Mouse (Mus musculus) adrenal gland, postnatal 14 days (tissue): ENCODE data around the gene Baz1b. TPM values are rescaled to one million over a fixed set of nuclear protein-coding genes. Genes with fewer than 3 reads are reported as not detected.
A peak's percentile ranks its signal among the peaks of the same experiment; 100 is the strongest.

Experiments
- DNase-seq: peaks from one replicate; pipeline ENCODE4 v3.0.0; 2021; ENCODE audit warnings: mixed read lengths
- long read RNA-seq, 2 experiments: library from polyadenylated mRNA; stranded (forward); transcript quantifications; one replicate each; pipeline ENCODE4 v2.0.0; 2021
- total RNA-seq: library from RNA; stranded (reverse); gene quantifications from 2 replicates; pipeline ENCODE4 v1.2.3, GENCODE M21; 2021

Gene Baz1b
- 84.6 and 87.4 TPM in 2 replicates for total RNA-seq
- long read RNA-seq, experiment 1, full-length matches to known transcripts = 2 of 16 reads
- long read RNA-seq, experiment 1, partial matches to known transcripts = 11 of 16 reads
- long read RNA-seq, experiment 1, other reads (novel, unspliced or antisense) = 3 of 16 reads
- long read RNA-seq, experiment 2, full-length matches to known transcripts = 4 of 16 reads
- long read RNA-seq, experiment 2, partial matches to known transcripts = 7 of 16 reads
- long read RNA-seq, experiment 2, other reads (novel, unspliced or antisense) = 5 of 16 reads

- DNase-seq = peak; percentile 99
These were observed at the start of gene Baz1b for GRCm38 (mm10) chr5:135186621-135187348. TSS of gene Baz1b (plus strand) at chr5:135187264.

GRCm38 (mm10) chr5:135139881-135140280, 47.2 kb upstream of the Baz1b start:
- DNase-seq = no peak

GRCm38 (mm10) chr5:135144469-135144868, 42.6 kb upstream of the Baz1b start:
- DNase-seq = no peak

GRCm38 (mm10) chr5:135145532-135145931, 41.5 kb upstream of the Baz1b start:
- no peak for DNase-seq

GRCm38 (mm10) chr5:135145955-135146354, 41.1 kb upstream of the Baz1b start:
- DNase-seq = no peak

GRCm38 (mm10) chr5:135148715-135149052, 38.4 kb upstream of the Baz1b start:
- DNase-seq = no peak

GRCm38 (mm10) chr5:135149053-135149819, 37.8 kb upstream of the Baz1b start, which contains the start of gene Tbl2:
TSS of gene Tbl2 (plus strand) at chr5:135149657.
- DNase-seq = peak; percentile 99

- DNase-seq = no peak
These were observed 37.3 kb upstream of the Baz1b start for GRCm38 (mm10) chr5:135149820-135150178.

- no peak for DNase-seq
These were observed 30.6 kb upstream of the Baz1b start for GRCm38 (mm10) chr5:135156496-135156895.

- DNase-seq = peak; percentile 70
These were observed 25.8 kb upstream of the Baz1b start for GRCm38 (mm10) chr5:135161221-135161620.

GRCm38 (mm10) chr5:135161650-135162049, 25.4 kb upstream of the Baz1b start:
- DNase-seq = no peak

GRCm38 (mm10) chr5:135162361-135162760, 24.7 kb upstream of the Baz1b start:
- no peak for DNase-seq

- DNase-seq = no peak
These were observed 24.2 kb upstream of the Baz1b start for GRCm38 (mm10) chr5:135162821-135163220.

- DNase-seq = no peak
These were observed 20.2 kb upstream of the Baz1b start for GRCm38 (mm10) chr5:135166909-135167308.

- DNase-seq = no peak
These were observed 19.6 kb upstream of the Baz1b start for GRCm38 (mm10) chr5:135167469-135167868.

GRCm38 (mm10) chr5:135168063-135169062, 18.7 kb upstream of the Baz1b start, which contains the start of gene Bcl7b:
TSS of gene Bcl7b (plus strand) at chr5:135168283.
- DNase-seq = peak; percentile 98

GRCm38 (mm10) chr5:135169479-135169878, 17.6 kb upstream of the Baz1b start:
- no peak for DNase-seq

- DNase-seq = no peak
These were observed 15.3 kb upstream of the Baz1b start for GRCm38 (mm10) chr5:135171688-135172220.

- no peak for DNase-seq
These were observed 14.1 kb upstream of the Baz1b start for GRCm38 (mm10) chr5:135172986-135173385.

GRCm38 (mm10) chr5:135175086-135175485, 12.0 kb upstream of the Baz1b start:
- DNase-seq = no peak

- DNase-seq = no peak
These were observed 8.5 kb upstream of the Baz1b start for GRCm38 (mm10) chr5:135178523-135178922.
